In genomic region chr7:140942341-140942740, GRCm38 (mm10) we compare ENCODE assay signal across 9 mouse cellular contexts. TPM values are rescaled to one million over a fixed set of nuclear protein-coding genes. Genes with fewer than 3 reads are reported as not detected.
DNase-seq lines count a peak whose midpoint lies in the region; ATAC-seq and TF ChIP-seq lines count a peak whose summit lies in the region.
"Had no signal": no experiment of that assay in that cellular context is flagged by ENCODE, and none has a peak within 500 bp of the region (broad histone marks: within the 10 kb centered on the region; RNA-seq: fewer than 3 reads in every experiment).

No protein-coding gene starts in this region.

- no peak for TF ChIP-seq POLR2A in kidney, adult 2 months (IDR thresholded peaks at IDR 0.05; ENCODE audit: low read depth, low read length)

- DNase-seq in kidney, adult 2 months, result peak; percentile 39
- no peak for DNase-seq in kidney, postnatal 14 days
- peak; percentile 14 for DNase-seq in adipocyte (ENCODE audit: low spot score)
- no peak for DNase-seq in hindbrain, embryonic 14.5 days (ENCODE audit: low spot score)
- DNase-seq in right cerebral cortex, adult 18-20 months, result no peak
- no peak for DNase-seq in cerebellum, postnatal 4 days (ENCODE audit: low spot score in 2 of 2)
- DNase-seq in cerebellum, adult 18-20 months, result no peak

- H3K36me3 ChIP-seq in kidney, adult 2 months (ENCODE audit: control insufficient read depth, insufficient read depth, low read length), result no peaks in the 10 kb centered on the region
- H3K36me3 ChIP-seq in hindbrain, embryonic 14.5 days (replicated peaks; ENCODE audit: control insufficient read depth, insufficient read depth), result no peaks in the 10 kb centered on the region
- H3K36me3 ChIP-seq in midbrain, embryonic 13.5 days, result no peaks in the 10 kb centered on the region

- no peaks in the 10 kb centered on the region for H3K9me3 ChIP-seq in hindbrain, embryonic 14.5 days (ENCODE audit: control insufficient read depth, low read length)
- no peaks in the 10 kb centered on the region for H3K9me3 ChIP-seq in midbrain, embryonic 13.5 days

- H3K27ac ChIP-seq in kidney, adult 2 months (ENCODE audit: insufficient read depth, low read depth, low read length), result peak overlapping the region; percentile 81
- no peak overlapping the region; the same call in 1 of the 2 replicates for H3K27ac ChIP-seq in hindbrain, embryonic 14.5 days
- no peak overlapping the region for H3K27ac ChIP-seq in midbrain, embryonic 13.5 days

- H3K27me3 ChIP-seq in kidney, adult 2 months (replicated peaks; ENCODE audit: control insufficient read depth, insufficient read depth, low read length), result no peaks in the 10 kb centered on the region
- 0 out of 2 replicates have a peak, but pooled peaks cover 2% of the 10 kb centered on the region for H3K27me3 ChIP-seq in hindbrain, embryonic 14.5 days (ENCODE audit: control insufficient read depth, insufficient read depth, low read length)
- peaks cover 4% of the 10 kb centered on the region; the same call in 1 of the 2 replicates for H3K27me3 ChIP-seq in midbrain, embryonic 13.5 days

- 25% methylated on average over 9 of the region's 9 CpGs for WGBS in kidney, adult 2 months
- 71% methylated on average over 9 of the region's 9 CpGs for WGBS in hindbrain, embryonic 14.5 days
- 67% methylated on average over 9 of the region's 9 CpGs for WGBS in midbrain, embryonic 13.5 days

- H3K4me3 ChIP-seq in kidney, adult 2 months (ENCODE audit: insufficient read depth, low read depth, low read length), result peak overlapping the region; percentile 66
- H3K4me3 ChIP-seq in hindbrain, embryonic 14.5 days (replicated peaks; ENCODE audit: low read length), result peak overlapping the region; percentile 43
- peak overlapping the region; percentile 46 for H3K4me3 ChIP-seq in midbrain, embryonic 13.5 days (replicated peaks)

- H3K4me2 ChIP-seq in hindbrain, embryonic 14.5 days (replicated peaks), result peak overlapping the region; percentile 54
- peak overlapping the region; percentile 61 for H3K4me2 ChIP-seq in midbrain, embryonic 13.5 days (replicated peaks)

- H3K9ac ChIP-seq in hindbrain, embryonic 14.5 days, result peak overlapping the region; percentile 57
- peak overlapping the region; percentile 54; the same call in 1 of the 2 replicates for H3K9ac ChIP-seq in midbrain, embryonic 13.5 days (replicated peaks)

- no peaks in the 10 kb centered on the region; the same call in 1 of the 2 replicates for H3K4me1 ChIP-seq in kidney, adult 2 months (ENCODE audit: control insufficient read depth, insufficient read depth, low read length)
- H3K4me1 ChIP-seq in hindbrain, embryonic 14.5 days (replicated peaks; ENCODE audit: control insufficient read depth, insufficient read depth, low read length), result peaks cover 16% of the 10 kb centered on the region; the same call in 1 of the 2 replicates
- peaks cover 14% of the 10 kb centered on the region for H3K4me1 ChIP-seq in midbrain, embryonic 13.5 days (replicated peaks)

- TF ChIP-seq CTCF in kidney, adult 2 months (conservative IDR thresholded peaks at IDR 0.05; ENCODE audit: insufficient read depth, insufficient read length, low read depth, low read length), result no peak

- no peak for ATAC-seq in hindbrain, embryonic 14.5 days (ENCODE audit: low FRiP score)
- no peak for ATAC-seq in midbrain, embryonic 13.5 days

RNA-seq across cellular contexts. Expression of gene Pgghg, which starts 1.1 kb away (rescaled TPM):
- 58.0 and 71.2 TPM in 2 replicates for polyA plus RNA-seq in kidney, adult 2 months (2012; rRNA removed)
- 8.2 and 9.2 TPM in 2 replicates for polyA plus RNA-seq in hindbrain, embryonic 14.5 days (2014; fragmentation: Nextera tagmentation; extraction: Ambion mirVana)
- polyA plus RNA-seq in midbrain, embryonic 13.5 days (2015; fragmentation: Nextera tagmentation; extraction: Ambion mirVana), result 8.4 and 8.7 TPM in 2 replicates

RNA-seq across cellular contexts. Expression of gene Ifitm5, which starts 7.8 kb away (rescaled TPM):
- polyA plus RNA-seq in kidney, adult 2 months (2012; rRNA removed), result 0.87 and 1.4 TPM in 2 replicates
- 0.55 TPM in 1 of 2 replicates, not detected in the other for polyA plus RNA-seq in hindbrain, embryonic 14.5 days (2014; fragmentation: Nextera tagmentation; extraction: Ambion mirVana)
- 0.22 and 0.27 TPM in 2 replicates for polyA plus RNA-seq in midbrain, embryonic 13.5 days (2015; fragmentation: Nextera tagmentation; extraction: Ambion mirVana)

RNA-seq across cellular contexts. Expression of gene Gm45717, which starts 13.4 kb away (rescaled TPM):
- 0.27 TPM in 1 of 2 replicates, not detected in the other for polyA plus RNA-seq in kidney, adult 2 months (2012; rRNA removed)
- not detected in 2 replicates for polyA plus RNA-seq in hindbrain, embryonic 14.5 days (2014; fragmentation: Nextera tagmentation; extraction: Ambion mirVana)
- polyA plus RNA-seq in midbrain, embryonic 13.5 days (2015; fragmentation: Nextera tagmentation; extraction: Ambion mirVana), result not detected in 2 replicates
- polyA plus RNA-seq: large intestine, adult 2 months had no signal

RNA-seq across cellular contexts. Expression of gene Ifitm2, which starts 13.4 kb away (rescaled TPM):
- polyA plus RNA-seq in kidney, adult 2 months (2012; rRNA removed), result 642 and 737 TPM in 2 replicates
- 201 and 234 TPM in 2 replicates for polyA plus RNA-seq in hindbrain, embryonic 14.5 days (2014; fragmentation: Nextera tagmentation; extraction: Ambion mirVana)
- 125 and 144 TPM in 2 replicates for polyA plus RNA-seq in midbrain, embryonic 13.5 days (2015; fragmentation: Nextera tagmentation; extraction: Ambion mirVana)

RNA-seq across cellular contexts. Expression of gene Nlrp6, which starts 21.6 kb away (rescaled TPM):
- 56.6 and 70.7 TPM in 2 replicates for polyA plus RNA-seq in kidney, adult 2 months (2012; rRNA removed)
- polyA plus RNA-seq in hindbrain, embryonic 14.5 days (2014; fragmentation: Nextera tagmentation; extraction: Ambion mirVana), result 0.60 and 1.4 TPM in 2 replicates
- polyA plus RNA-seq in midbrain, embryonic 13.5 days (2015; fragmentation: Nextera tagmentation; extraction: Ambion mirVana), result 0.17 and 0.18 TPM in 2 replicates

Comparison
In these comparisons a context has a peak if more than half of its experiments do, and no peak if none do; other contexts are left out.
1. DNase-seq: peak in kidney, adult 2 months (single experiment) and adipocyte (single experiment); none in kidney, postnatal 14 days (single experiment), hindbrain, embryonic 14.5 days (single experiment), right cerebral cortex, adult 18-20 months (single experiment), cerebellum, postnatal 4 days (0 of 2) and cerebellum, adult 18-20 months (0 of 2).
2. Peak in every context shown above with its lines, with median percentiles within 50 percentile points of each other: H3K4me3 ChIP-seq.